Mouse (Mus musculus): ENCODE data around the gene Zdhhc6.

DNA sequence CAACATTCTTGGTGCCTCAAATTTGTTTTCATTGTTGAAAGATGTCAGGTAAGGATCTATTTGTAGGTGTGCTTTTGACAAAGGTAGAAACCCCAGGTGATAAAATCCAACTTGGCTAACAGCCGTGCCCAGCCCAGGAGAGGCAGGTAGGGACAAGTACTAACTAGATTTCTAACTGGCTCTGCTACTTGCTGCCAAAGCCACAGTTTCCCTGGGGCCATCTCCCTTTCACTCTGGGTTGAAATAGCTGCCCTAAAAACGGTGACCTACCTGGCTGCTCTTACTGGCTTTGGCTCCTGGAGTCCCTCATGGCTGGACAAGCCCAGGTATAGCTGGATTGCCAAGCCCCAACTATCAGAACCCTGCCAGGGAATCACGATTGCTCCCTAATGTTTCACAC is 49.0 kb downstream of the Zdhhc6 start:
- TF ChIP-seq CTCF (IDR thresholded peaks at IDR 0.05; ENCODE audit: insufficient read depth, low read depth, low read length) (no peak), POLR2A (IDR thresholded peaks at IDR 0.05; ENCODE audit: insufficient read depth, low read depth, low read length) (no peak)

Measured in olfactory bulb, adult 2 months (tissue).